Mouse (Mus musculus): Measurements from ENCODE around the gene Tpbgl.

Gene Tpbgl

GRCm38 (mm10) chr7:99661071-99661470 lies 34.2 kb upstream of the Tpbgl start:
- DNase-seq (ENCODE audit: low read depth, low spot score) = no peak
- no peaks in the 10 kb centered on the region for H3K36me3 ChIP-seq (ENCODE audit: control insufficient read depth, insufficient read depth, low read length, poor library complexity, severe bottlenecking)
- H3K27me3 ChIP-seq (ENCODE audit: control insufficient read depth, insufficient read depth, low read length, poor library complexity, severe bottlenecking) = no peaks in the 10 kb centered on the region

- H3K27me3 ChIP-seq (ENCODE audit: control insufficient read depth, insufficient read depth, low read length, poor library complexity, severe bottlenecking) = no peaks in the 10 kb centered on the region
- no peaks in the 10 kb centered on the region for H3K36me3 ChIP-seq (ENCODE audit: control insufficient read depth, insufficient read depth, low read length, poor library complexity, severe bottlenecking)
- peak; percentile 72 for DNase-seq (ENCODE audit: low read depth, low spot score)
Observed at GRCm38 (mm10) chr7:99659379-99660029, 32.6 kb upstream of the Tpbgl start.

GRCm38 (mm10) chr7:99654244-99654643 lies 27.3 kb upstream of the Tpbgl start:
- no peaks in the 10 kb centered on the region for H3K36me3 ChIP-seq (ENCODE audit: control insufficient read depth, insufficient read depth, low read length, poor library complexity, severe bottlenecking)
- no peak for DNase-seq (ENCODE audit: low read depth, low spot score)
- no peaks in the 10 kb centered on the region for H3K27me3 ChIP-seq (ENCODE audit: control insufficient read depth, insufficient read depth, low read length, poor library complexity, severe bottlenecking)

- DNase-seq (ENCODE audit: low read depth, low spot score) = no peak
- Histone ChIP-seq H3K36me3 (ENCODE audit: control insufficient read depth, insufficient read depth, low read length, poor library complexity, severe bottlenecking) (no peaks in the 10 kb centered on the region), H3K27me3 (ENCODE audit: control insufficient read depth, insufficient read depth, low read length, poor library complexity, severe bottlenecking) (no peaks in the 10 kb centered on the region; the same call in 1 of the 2 replicates)
Observed at GRCm38 (mm10) chr7:99649585-99649984, 22.7 kb upstream of the Tpbgl start.

GRCm38 (mm10) chr7:99648623-99649022 lies 21.7 kb upstream of the Tpbgl start:
- Histone ChIP-seq H3K36me3 (ENCODE audit: control insufficient read depth, insufficient read depth, low read length, poor library complexity, severe bottlenecking) (no peaks in the 10 kb centered on the region), H3K27me3 (ENCODE audit: control insufficient read depth, insufficient read depth, low read length, poor library complexity, severe bottlenecking) (no peaks in the 10 kb centered on the region; the same call in 1 of the 2 replicates)
- no peak for DNase-seq (ENCODE audit: low read depth, low spot score)

- Histone ChIP-seq H3K36me3 (ENCODE audit: control insufficient read depth, insufficient read depth, low read length, poor library complexity, severe bottlenecking) (no peaks in the 10 kb centered on the region), H3K27me3 (ENCODE audit: control insufficient read depth, insufficient read depth, low read length, poor library complexity, severe bottlenecking) (no peaks in the 10 kb centered on the region; the same call in 1 of the 2 replicates)
- DNase-seq (ENCODE audit: low read depth, low spot score) = no peak
Observed at GRCm38 (mm10) chr7:99644701-99645100, 17.8 kb upstream of the Tpbgl start.

- no peaks in the 10 kb centered on the region for H3K36me3 ChIP-seq (ENCODE audit: control insufficient read depth, insufficient read depth, low read length, poor library complexity, severe bottlenecking)
- H3K27me3 ChIP-seq (ENCODE audit: control insufficient read depth, insufficient read depth, low read length, poor library complexity, severe bottlenecking) = no peaks in the 10 kb centered on the region
- DNase-seq (ENCODE audit: low read depth, low spot score) = no peak
Observed at GRCm38 (mm10) chr7:99642078-99642477, 15.2 kb upstream of the Tpbgl start.

GRCm38 (mm10) chr7:99641245-99641644 lies 14.3 kb upstream of the Tpbgl start:
- Histone ChIP-seq H3K27me3 (ENCODE audit: control insufficient read depth, insufficient read depth, low read length, poor library complexity, severe bottlenecking) (no peaks in the 10 kb centered on the region), H3K36me3 (ENCODE audit: control insufficient read depth, insufficient read depth, low read length, poor library complexity, severe bottlenecking) (no peaks in the 10 kb centered on the region)
- DNase-seq (ENCODE audit: low read depth, low spot score) = no peak

GRCm38 (mm10) chr7:99633966-99634665 lies 7.2 kb upstream of the Tpbgl start:
- H3K36me3 ChIP-seq (ENCODE audit: control insufficient read depth, insufficient read depth, low read length, poor library complexity, severe bottlenecking) = no peaks in the 10 kb centered on the region
- H3K27me3 ChIP-seq (ENCODE audit: control insufficient read depth, insufficient read depth, low read length, poor library complexity, severe bottlenecking) = no peaks in the 10 kb centered on the region
- no peak for DNase-seq (ENCODE audit: low read depth, low spot score)

GRCm38 (mm10) chr7:99632286-99632685 lies 5.4 kb upstream of the Tpbgl start:
- H3K36me3 ChIP-seq (ENCODE audit: control insufficient read depth, insufficient read depth, low read length, poor library complexity, severe bottlenecking) = no peaks in the 10 kb centered on the region
- H3K27me3 ChIP-seq (ENCODE audit: control insufficient read depth, insufficient read depth, low read length, poor library complexity, severe bottlenecking) = no peaks in the 10 kb centered on the region
- no peak for DNase-seq (ENCODE audit: low read depth, low spot score)

GRCm38 (mm10) chr7:99627366-99627765 lies 463 bp upstream of the Tpbgl start:
- no peak for DNase-seq (ENCODE audit: low read depth, low spot score)

GRCm38 (mm10) chr7:99625722-99626375 lies 1.1 kb downstream of the Tpbgl start:
- H3K36me3 ChIP-seq (ENCODE audit: control insufficient read depth, insufficient read depth, low read length, poor library complexity, severe bottlenecking) = no peaks in the 10 kb centered on the region
- peak; percentile 76 for DNase-seq (ENCODE audit: low read depth, low spot score)

More at GRCm38 (mm10) chr7:99627366-99627765, 463 bp upstream of the Tpbgl start:
- no peaks in the 10 kb centered on the region for H3K27me3 ChIP-seq (ENCODE audit: control insufficient read depth, insufficient read depth, low read length, poor library complexity, severe bottlenecking)
- H3K36me3 ChIP-seq (ENCODE audit: control insufficient read depth, insufficient read depth, low read length, poor library complexity, severe bottlenecking) = no peaks in the 10 kb centered on the region

GRCm38 (mm10) chr7:99618860-99619259 lies 8.0 kb downstream of the Tpbgl start:
- DNase-seq (ENCODE audit: low read depth, low spot score) = peak; percentile 48
- no peaks in the 10 kb centered on the region for H3K36me3 ChIP-seq (ENCODE audit: control insufficient read depth, insufficient read depth, low read length, poor library complexity, severe bottlenecking)
- H3K27me3 ChIP-seq (ENCODE audit: control insufficient read depth, insufficient read depth, low read length, poor library complexity, severe bottlenecking) = no peaks in the 10 kb centered on the region

More at GRCm38 (mm10) chr7:99625722-99626375, 1.1 kb downstream of the Tpbgl start:
- H3K27me3 ChIP-seq (ENCODE audit: control insufficient read depth, insufficient read depth, low read length, poor library complexity, severe bottlenecking) = no peaks in the 10 kb centered on the region

GRCm38 (mm10) chr7:99618264-99618663 lies 8.6 kb downstream of the Tpbgl start:
- DNase-seq (ENCODE audit: low read depth, low spot score) = no peak
- Histone ChIP-seq H3K36me3 (ENCODE audit: control insufficient read depth, insufficient read depth, low read length, poor library complexity, severe bottlenecking) (no peaks in the 10 kb centered on the region), H3K27me3 (ENCODE audit: control insufficient read depth, insufficient read depth, low read length, poor library complexity, severe bottlenecking) (no peaks in the 10 kb centered on the region)

GRCm38 (mm10) chr7:99607632-99608031 lies 19.3 kb downstream of the Tpbgl start:
- H3K27me3 ChIP-seq (ENCODE audit: control insufficient read depth, insufficient read depth, low read length, poor library complexity, severe bottlenecking) = no peaks in the 10 kb centered on the region
- H3K36me3 ChIP-seq (ENCODE audit: control insufficient read depth, insufficient read depth, low read length, poor library complexity, severe bottlenecking) = no peaks in the 10 kb centered on the region
- DNase-seq (ENCODE audit: low read depth, low spot score) = no peak
